Mouse (Mus musculus): ENCODE data around the gene Olfr543.

Gene Olfr543

DNA sequence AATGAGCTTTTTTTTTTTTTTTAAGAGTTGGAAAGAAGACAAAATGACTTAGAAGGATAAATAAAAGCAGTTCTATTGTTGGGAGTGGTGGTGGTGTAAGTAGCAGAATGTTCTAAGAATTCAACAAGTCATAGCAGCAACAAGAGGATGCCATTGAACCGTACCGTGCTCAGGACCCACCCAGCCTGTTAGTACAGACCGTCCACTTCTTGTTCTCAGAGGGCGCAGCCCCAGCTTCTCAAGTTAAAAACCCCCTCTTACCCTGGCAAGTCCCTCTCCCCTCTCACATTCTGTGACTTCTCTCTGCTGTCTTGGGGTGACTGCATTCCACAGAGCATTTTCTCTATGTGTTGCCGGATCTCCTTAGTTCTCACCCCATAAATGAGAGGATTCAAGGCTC lies 4.9 kb downstream of the Olfr543 start:
- no peak for DNase-seq (ENCODE audit: extremely low read depth, low read depth)

DNA sequence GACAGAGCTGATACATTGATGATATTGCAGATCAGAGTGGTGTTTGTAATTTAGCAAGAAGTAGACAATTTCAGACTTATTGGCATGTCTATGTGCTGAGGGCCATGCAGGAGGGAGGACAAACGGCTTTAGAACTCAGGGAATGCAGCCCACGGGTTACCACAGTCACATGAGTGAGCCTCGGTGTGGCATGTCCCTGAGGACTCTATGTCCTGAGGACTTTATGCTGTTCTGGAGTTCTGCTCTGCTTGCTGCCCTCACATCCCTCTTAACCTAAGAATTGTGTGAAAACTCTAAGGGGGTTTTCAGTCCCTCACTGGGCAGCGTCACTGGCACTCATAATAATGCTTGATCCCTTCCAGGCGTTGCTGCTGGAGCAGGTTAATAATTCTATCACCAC lies 8.8 kb downstream of the Olfr543 start:
- DNase-seq (ENCODE audit: extremely low read depth, low read depth), result no peak

DNA sequence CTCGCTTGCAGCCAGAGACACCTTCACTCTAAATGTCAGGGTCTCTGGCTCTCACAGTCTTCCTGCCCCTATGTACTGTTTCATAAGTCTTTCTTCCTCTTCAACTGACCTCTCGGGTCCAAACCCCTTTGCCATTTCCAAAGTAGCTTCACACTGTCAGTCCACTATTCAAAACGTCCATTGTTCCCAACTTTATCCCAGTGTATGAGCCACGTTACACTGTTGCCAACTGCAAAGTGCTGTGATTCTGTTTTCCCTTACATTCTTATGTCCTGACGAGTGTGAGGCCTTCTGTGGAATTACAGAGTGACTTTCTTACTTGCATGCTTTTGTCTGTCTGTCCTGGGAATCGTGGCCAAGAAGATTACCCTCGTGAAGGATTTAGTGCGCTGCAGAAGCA lies 13.9 kb downstream of the Olfr543 start:
- no peak for DNase-seq (ENCODE audit: extremely low read depth, low read depth)

DNA sequence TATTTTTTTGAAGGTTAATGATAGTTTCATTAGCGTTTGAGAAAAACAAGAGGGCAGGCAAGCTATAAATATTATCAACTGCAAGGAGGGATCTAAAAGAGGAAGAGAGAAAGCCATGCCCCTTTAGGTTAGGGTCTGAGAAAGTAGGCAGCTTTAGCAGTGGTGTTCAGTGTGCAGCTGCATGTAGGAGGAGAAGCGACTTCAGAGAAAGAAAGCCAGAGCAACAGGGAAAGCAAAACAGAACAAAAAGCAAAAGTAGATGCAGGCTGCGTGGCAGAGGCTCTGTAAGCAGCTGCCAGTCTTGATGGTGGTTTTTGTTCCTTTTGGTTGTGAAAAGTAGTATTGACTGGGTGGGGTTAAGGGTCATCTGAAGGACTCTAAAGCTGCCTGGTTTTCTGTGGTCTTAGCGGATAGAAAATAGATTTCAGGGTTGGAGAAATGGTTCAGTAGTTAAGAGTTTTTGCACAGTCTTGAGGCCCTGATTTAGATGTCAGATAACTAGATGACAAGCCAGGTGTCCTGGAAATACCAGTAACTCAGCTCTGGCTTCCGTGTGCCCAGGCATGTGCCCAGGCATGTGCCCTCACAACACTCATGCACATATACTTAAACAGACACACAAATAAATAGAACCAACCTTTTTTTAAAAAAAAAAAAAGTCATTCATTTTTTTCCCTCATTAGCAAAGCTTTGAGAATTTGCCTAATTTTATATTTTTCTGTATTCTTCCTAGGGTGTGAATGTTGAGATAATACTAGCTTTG lies 22.7 kb downstream of the Olfr543 start:
- DNase-seq (ENCODE audit: extremely low read depth, low read depth), result no peak

DNA sequence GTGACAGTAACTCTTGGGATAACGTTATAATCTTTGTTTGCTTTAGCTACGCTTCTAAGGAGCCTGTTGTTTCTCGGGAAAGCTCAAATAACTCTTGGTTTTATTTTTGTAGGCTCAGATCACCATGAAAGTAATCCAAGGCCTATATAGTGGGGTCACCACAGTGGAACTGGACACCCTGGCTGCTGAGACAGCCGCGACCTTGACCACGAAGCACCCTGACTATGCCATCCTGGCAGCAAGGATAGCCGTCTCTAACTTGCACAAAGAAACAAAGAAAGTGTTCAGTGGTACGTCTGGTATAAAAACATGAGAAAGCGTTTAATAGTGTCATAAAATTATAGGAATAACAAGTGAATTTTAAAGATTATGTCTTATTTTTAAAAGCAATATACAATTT lies 35.0 kb downstream of the Olfr543 start:
- no peak for DNase-seq (ENCODE audit: extremely low read depth, low read depth)

DNA sequence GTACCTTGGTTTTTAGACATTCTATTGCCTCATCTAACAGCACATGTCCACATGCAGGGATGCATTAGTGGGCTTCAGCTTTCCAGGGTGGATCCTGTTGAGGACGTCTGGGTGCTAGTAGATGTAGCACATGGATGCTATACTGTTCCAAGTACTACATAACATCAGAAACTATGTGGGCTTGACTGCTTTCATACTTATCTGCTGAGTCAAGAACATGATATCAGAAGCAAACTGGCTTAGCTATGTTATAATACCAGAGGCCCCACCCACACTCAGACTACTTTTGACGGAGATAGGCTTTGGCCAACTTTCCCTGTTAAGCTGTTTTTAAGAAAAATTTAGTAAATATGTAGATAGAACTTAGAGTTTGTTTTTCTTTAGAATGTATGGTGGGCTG lies 37.2 kb downstream of the Olfr543 start:
- peak; percentile 34 for DNase-seq (ENCODE audit: extremely low read depth, low read depth)

DNA sequence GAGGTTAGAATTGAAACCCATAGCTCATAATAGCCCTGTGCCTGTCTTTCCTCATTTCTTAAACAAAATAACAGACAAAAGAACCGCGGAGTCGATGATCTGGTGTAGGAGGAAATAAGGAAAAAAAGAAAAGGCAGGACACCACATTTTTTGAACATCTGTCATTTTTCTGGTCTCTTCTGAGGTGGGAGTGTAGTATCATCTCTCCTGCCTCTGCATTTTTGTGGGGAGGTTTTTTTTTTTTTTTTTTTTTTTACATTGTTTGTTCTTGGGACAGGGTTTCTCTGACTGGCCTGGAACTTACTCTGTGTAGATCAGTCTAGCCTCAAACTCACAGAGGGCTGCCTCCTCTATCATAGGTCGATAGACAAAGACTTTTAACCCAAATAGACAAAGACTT lies 39.0 kb downstream of the Olfr543 start:
- no peak for DNase-seq (ENCODE audit: extremely low read depth, low read depth)

DNA sequence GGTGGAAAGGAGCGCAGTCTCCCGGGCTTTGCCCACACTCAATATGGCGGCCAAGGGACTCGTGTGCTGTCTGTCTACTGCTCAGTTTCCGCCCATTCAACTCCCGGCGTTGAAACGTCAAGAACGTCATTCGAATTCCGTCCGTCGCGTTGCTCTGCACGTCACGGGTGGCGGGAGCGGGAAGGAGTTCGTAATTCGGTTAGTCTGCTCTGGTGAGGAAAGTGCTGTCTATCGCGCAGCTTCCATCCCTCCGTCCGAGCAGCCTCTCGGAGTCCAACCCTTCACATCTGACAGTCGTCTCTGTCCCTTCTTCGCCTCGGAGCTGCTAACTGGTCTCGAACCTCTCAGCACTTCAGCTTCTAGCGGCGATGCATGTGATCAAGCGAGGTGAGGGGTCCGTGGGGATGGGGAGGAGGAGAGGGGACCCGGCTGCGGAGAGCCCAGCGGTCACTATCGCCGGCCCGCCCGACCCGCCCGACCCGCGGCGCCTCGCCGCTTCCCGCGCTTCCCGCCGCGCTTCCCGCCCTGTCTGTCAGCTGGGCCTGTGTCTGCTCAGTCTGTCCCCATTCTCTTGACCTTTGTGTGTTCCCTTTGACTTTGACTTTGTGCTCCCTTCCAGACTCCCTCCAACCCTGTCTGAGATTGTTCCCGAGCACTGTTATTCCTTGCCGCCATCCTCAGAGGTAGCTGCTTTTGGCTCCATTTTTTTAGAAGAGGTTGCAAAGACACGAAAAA lies 39.7 kb downstream of the Olfr543 start, which contains the start of gene Rrm1:
Rrm1 (plus strand) TSS at position 39 of the 735 bp plus-strand sequence.
- peak; percentile 96 for DNase-seq (ENCODE audit: extremely low read depth, low read depth)

DNA sequence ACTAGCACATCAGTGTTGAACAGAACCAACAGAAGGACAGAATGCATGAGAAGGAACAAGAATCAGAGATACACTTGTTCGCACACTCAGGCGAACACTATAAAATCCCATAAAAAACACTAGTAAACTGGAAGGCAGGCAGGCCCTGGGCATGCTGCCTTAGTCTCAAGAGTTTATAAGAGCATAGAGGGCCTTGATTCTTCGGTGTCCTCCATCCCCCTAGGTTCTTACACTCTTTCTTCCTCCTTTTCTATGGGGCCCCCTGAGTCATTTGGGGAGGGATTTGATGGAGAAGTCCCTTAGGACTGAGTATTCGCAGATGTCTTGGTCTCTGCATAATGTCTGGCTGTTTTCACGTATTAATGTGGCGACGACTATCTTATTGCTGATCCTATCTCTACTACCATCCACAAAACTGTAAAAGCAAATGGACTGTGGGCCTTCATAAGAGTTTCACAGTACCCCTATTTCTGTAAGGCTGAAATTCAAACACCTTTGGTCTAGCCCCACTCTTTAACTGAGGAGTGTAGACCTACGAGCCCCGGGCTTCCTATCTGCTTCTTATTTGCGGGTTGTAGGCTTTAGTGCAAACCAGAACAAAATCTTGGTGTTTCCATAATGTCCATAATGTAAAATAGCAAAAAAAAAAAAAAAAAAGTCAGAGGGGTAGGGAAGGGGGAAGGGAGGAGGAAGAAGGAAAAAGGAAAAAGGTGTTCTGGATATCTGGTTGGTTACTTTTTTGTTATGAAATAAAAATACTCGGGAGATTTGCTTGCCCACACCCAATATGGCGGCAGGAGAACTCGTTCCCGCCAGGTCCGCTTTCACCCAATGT lies 40.4 kb downstream of the Olfr543 start:
- no peak for DNase-seq (ENCODE audit: extremely low read depth, low read depth)

DNA sequence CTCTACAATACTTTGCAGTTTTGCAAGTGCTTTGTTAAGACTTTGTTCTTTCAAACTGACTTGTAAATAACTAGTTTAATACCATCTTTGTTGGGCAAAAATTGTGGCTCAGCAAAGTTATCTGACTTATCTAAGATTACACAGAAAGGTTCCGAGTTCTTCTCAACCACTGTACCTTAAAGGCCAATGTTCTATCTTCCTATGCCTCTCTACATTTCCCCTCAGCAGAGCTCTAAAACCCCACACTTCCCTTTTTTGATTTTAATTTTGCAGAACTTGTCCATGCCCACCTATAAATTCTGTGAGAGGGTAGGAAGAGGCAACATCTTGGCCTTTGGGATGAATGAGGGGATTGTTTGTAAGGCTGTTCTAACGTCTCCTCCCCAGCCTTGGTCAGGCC lies 47.1 kb downstream of the Olfr543 start:
- peak; percentile 53 for DNase-seq (ENCODE audit: extremely low read depth, low read depth)

All from MEL-GATA-1-ER (cell line).